Mouse (Mus musculus): ENCODE results near the gene Lyrm9. TPM values are rescaled to one million over a fixed set of nuclear protein-coding genes. Genes with fewer than 3 reads are reported as not detected.

Lyrm9 gene
- 12.9 and 16.5 TPM in 2 replicates for polyA plus RNA-seq (2015; fragmentation: Nextera tagmentation; extraction: Ambion mirVana)

DNA sequence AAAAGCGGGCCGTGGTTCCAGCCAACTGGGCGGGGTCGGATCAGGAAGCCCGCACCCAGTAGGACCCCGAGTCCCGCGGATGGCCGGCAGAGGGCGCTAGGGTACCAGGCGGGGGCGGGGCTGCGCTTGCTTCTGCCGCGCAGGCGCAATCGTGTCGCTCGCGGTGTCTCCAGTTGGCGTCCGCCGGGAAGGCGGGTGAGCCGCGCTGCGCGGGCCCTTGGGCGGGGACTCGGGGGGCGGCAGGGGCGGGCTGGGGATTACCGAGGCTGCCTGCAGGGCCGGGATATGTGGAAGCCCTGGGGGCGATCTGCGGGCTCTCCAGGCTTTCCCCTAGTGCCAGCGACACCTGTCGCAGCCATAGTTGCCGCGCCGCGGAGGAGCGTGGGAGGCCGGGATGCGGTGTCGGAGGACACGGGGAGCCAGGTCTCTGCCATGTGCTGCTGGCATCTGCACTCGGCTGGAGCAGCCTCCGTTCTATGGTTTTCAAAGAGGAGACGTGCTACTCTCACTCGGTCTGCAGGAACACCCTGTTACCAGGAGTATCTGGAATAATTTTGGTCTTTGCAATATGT, at the start of gene Lyrm9:
Lyrm9 (plus strand) TSS at position 143 of the 572 bp plus-strand sequence.
- peak; percentile 99 for TF ChIP-seq CTCF (IDR thresholded peaks at IDR 0.05; ENCODE audit: low read depth)
- TF ChIP-seq EP300 (IDR thresholded peaks at IDR 0.05; ENCODE audit: low read depth), result no peak
- peaks cover 22% of the 10 kb centered on the region for H3K4me1 ChIP-seq (ENCODE audit: insufficient read depth)
- WGBS (ENCODE audit: insufficient replicate concordance), result 0% methylated on average over 34 of the region's 51 CpGs
- H3K4me2 ChIP-seq (ENCODE audit: low read depth, low read length), result peak within 1 kb of the TSS; percentile 87
- H3K36me3 ChIP-seq (replicated peaks; ENCODE audit: insufficient read depth, low read length), result no peaks in the 10 kb centered on the region
- no peaks in the 10 kb centered on the region for H3K27me3 ChIP-seq (ENCODE audit: insufficient read depth, low read length)
- ATAC-seq (peak; percentile 90), DNase-seq (peak; percentile 99)
- 0 out of 2 replicates have a peak within 1 kb of the TSS, but pooled peaks have one; percentile 42 for H3K27ac ChIP-seq (ENCODE audit: low read depth)
- no peaks in the 10 kb centered on the region for H3K9me3 ChIP-seq (ENCODE audit: low read length)
- peak within 1 kb of the TSS; percentile 75 for H3K4me3 ChIP-seq (ENCODE audit: low read depth, low read length)
- peak within 1 kb of the TSS; percentile 80 for H3K9ac ChIP-seq (replicated peaks)

DNA sequence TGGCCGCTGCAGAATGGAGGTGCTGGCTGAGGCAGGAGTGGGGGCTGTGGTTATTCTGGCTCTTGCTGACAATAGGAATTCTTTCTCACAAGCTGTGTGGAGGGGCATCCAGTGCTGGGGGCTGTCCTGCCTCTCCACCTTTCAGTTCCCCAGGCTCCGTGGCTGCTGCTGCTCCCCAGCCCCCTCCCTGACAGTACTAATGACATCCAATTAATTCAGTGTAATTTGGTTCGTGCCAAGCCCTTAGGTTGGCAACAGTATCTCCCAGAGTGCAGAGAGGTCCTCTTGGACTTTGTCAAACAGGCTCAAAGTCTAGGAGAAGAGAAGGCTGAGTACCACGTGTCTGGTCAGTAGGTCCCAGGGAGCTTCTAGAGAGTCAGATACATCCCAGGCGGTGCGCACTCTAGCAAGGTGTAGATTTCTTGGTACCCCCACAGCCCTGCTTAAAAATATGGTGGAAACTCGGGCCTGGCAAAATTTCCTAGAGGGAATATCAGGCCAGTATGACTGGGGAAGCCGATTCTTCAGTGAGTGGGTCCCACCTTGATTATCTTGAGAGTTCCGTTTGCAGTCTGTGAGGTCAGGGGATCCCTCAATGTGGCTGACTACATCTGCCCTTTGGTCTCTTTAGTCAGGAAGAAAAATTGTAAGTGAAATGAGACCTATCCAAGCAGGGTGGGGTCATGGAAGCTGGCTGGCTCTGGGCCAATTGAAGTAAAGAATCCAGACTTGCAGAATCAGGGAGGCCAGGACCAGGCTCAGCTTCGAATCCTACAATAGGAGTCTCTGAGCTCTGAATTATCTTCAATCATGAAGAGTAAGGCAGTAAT, 48.3 kb upstream of the Lyrm9 start:
- Histone ChIP-seq H3K27ac (ENCODE audit: low read depth) (no peak overlapping the region), H3K9me3 (ENCODE audit: low read length) (no peaks in the 10 kb centered on the region), H3K9ac (replicated peaks) (no peak overlapping the region), H3K4me1 (ENCODE audit: insufficient read depth) (no peaks in the 10 kb centered on the region), H3K36me3 (replicated peaks; ENCODE audit: insufficient read depth, low read length) (no peaks in the 10 kb centered on the region), H3K4me3 (ENCODE audit: low read depth, low read length) (no peak overlapping the region), H3K4me2 (ENCODE audit: low read depth, low read length) (no peak overlapping the region), H3K27me3 (ENCODE audit: insufficient read depth, low read length) (no peaks in the 10 kb centered on the region)
- DNase-seq, result no peak
- 65% methylated on average over 10 of the region's 10 CpGs for WGBS (ENCODE audit: insufficient replicate concordance)
- ATAC-seq, result no peak
- TF ChIP-seq EP300 (IDR thresholded peaks at IDR 0.05; ENCODE audit: low read depth) (no peak), CTCF (IDR thresholded peaks at IDR 0.05; ENCODE audit: low read depth) (no peak)

DNA sequence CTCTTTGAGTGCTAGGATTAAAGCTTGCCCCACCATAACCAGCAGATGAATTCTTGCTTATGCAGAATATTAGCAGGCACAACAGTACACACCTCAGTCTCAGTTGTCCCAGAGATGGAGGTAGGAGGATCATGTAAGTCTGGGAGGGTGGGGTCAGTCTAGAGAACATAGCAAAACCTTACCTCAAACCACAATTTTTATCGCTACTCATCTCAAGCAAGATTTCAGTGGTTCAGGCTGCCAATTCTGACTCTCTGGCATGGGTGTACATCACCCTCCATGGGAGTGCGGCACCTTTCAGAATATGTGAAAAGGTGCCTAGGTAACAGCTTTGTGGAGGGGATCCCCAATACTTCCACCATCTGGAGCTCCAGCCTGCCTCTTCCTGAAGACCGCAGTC, 46.4 kb upstream of the Lyrm9 start:
- Histone ChIP-seq H3K4me1 (ENCODE audit: insufficient read depth) (no peaks in the 10 kb centered on the region), H3K4me2 (ENCODE audit: low read depth, low read length) (no peak overlapping the region), H3K36me3 (replicated peaks; ENCODE audit: insufficient read depth, low read length) (no peaks in the 10 kb centered on the region), H3K4me3 (ENCODE audit: low read depth, low read length) (no peak overlapping the region), H3K9me3 (ENCODE audit: low read length) (no peaks in the 10 kb centered on the region), H3K9ac (replicated peaks) (no peak overlapping the region), H3K27me3 (ENCODE audit: insufficient read depth, low read length) (no peaks in the 10 kb centered on the region), H3K27ac (ENCODE audit: low read depth) (no peak overlapping the region)
- DNase-seq (no peak), ATAC-seq (no peak)
- 80% methylated on average over 3 of the region's 3 CpGs for WGBS (ENCODE audit: insufficient replicate concordance)
- TF ChIP-seq EP300 (IDR thresholded peaks at IDR 0.05; ENCODE audit: low read depth), result no peak
- no peak for TF ChIP-seq CTCF (IDR thresholded peaks at IDR 0.05; ENCODE audit: low read depth)

DNA sequence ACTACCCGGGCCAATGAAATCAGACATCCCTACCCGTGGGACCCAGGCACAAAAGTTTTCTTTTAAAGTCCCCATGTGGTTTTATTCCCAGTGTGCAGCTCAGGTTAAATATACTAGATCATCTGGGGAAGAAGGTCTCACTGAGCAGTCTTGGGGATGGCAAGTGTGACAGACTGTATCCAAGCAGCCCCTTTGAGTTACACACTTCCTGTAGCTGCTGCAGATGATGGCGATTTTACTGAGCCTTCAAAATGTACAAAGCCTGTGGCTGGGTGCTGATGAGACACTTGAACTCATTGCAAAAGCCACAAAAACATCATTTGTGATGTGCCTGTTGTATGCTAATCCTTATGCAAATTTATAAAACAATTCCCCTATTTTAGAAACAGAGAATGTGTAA, 45.8 kb upstream of the Lyrm9 start:
- 65% methylated on average over 3 of the region's 3 CpGs for WGBS (ENCODE audit: insufficient replicate concordance)
- no peaks in the 10 kb centered on the region for H3K36me3 ChIP-seq (replicated peaks; ENCODE audit: insufficient read depth, low read length)

DNA sequence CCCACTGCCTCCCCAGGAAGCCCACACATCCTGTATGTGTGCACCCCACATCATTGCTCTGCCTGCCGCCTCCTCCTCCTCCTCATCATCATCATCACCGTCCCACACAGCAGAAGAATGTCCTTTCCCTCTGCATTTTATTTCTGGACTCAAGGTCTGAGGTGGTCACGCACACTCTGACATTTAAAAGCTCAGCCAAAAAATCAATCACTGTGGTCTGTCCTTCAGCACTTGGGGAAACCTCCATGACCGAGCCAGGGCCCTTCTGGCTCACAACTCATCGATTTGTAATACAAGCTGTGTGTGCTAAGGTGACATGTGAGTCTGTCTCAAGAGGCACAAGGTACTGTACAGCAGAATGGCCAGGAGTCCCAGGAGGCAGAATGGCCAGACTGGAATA, 44.1 kb upstream of the Lyrm9 start:
- no peak for DNase-seq
- TF ChIP-seq CTCF (IDR thresholded peaks at IDR 0.05; ENCODE audit: low read depth), result no peak
- no peak for TF ChIP-seq EP300 (IDR thresholded peaks at IDR 0.05; ENCODE audit: low read depth)
- 62% methylated on average over 5 of the region's 5 CpGs for WGBS (ENCODE audit: insufficient replicate concordance)

More for the DNA sequence above, 45.8 kb upstream of the Lyrm9 start:
- Histone ChIP-seq H3K27me3 (ENCODE audit: insufficient read depth, low read length) (no peaks in the 10 kb centered on the region), H3K9ac (replicated peaks) (no peak overlapping the region), H3K4me3 (ENCODE audit: low read depth, low read length) (no peak overlapping the region), H3K27ac (ENCODE audit: low read depth) (no peak overlapping the region), H3K9me3 (ENCODE audit: low read length) (no peaks in the 10 kb centered on the region), H3K4me1 (ENCODE audit: insufficient read depth) (no peaks in the 10 kb centered on the region), H3K4me2 (ENCODE audit: low read depth, low read length) (no peak overlapping the region)
- no peak for DNase-seq
- no peak for TF ChIP-seq CTCF (IDR thresholded peaks at IDR 0.05; ENCODE audit: low read depth)
- TF ChIP-seq EP300 (IDR thresholded peaks at IDR 0.05; ENCODE audit: low read depth), result no peak
- ATAC-seq, result no peak

DNA sequence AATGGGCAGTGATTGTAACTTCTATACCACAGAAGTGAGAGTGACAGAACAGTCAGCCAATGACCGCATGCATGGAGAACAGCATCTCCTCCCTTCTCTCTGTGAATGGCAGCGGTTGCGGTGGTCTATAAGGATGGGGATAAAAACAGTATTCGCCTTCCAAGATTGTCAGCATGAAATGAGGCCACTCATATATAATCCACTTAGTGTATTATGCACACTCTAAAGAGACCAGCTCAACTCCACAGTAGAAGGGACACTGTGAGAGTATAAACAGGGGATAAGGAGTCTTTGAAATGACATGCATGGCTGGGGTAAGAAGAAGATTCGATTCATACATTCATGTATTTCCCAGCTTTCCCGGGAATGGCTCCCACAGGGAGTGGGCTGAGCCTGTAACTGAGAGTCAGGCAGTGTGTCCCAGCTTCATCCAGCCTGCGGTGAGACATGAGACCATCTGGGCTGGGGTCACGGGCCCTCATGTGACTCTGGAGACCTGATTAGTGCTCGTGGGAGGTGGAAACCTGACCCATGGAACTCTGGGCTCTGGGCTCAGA, 43.5 kb upstream of the Lyrm9 start:
- Histone ChIP-seq H3K27ac (ENCODE audit: low read depth) (no peak overlapping the region), H3K9me3 (ENCODE audit: low read length) (no peaks in the 10 kb centered on the region), H3K9ac (replicated peaks) (no peak overlapping the region), H3K4me3 (ENCODE audit: low read depth, low read length) (no peak overlapping the region), H3K4me2 (ENCODE audit: low read depth, low read length) (no peak overlapping the region), H3K36me3 (replicated peaks; ENCODE audit: insufficient read depth, low read length) (no peaks in the 10 kb centered on the region), H3K27me3 (ENCODE audit: insufficient read depth, low read length) (no peaks in the 10 kb centered on the region), H3K4me1 (ENCODE audit: insufficient read depth) (no peaks in the 10 kb centered on the region)
- WGBS (ENCODE audit: insufficient replicate concordance), result 75% methylated on average over 9 of the region's 9 CpGs
- ATAC-seq (no peak), DNase-seq (no peak)
- TF ChIP-seq CTCF (IDR thresholded peaks at IDR 0.05; ENCODE audit: low read depth) (no peak), EP300 (IDR thresholded peaks at IDR 0.05; ENCODE audit: low read depth) (no peak)

More for the DNA sequence above, 44.1 kb upstream of the Lyrm9 start:
- Histone ChIP-seq H3K36me3 (replicated peaks; ENCODE audit: insufficient read depth, low read length) (no peaks in the 10 kb centered on the region), H3K4me1 (ENCODE audit: insufficient read depth) (no peaks in the 10 kb centered on the region), H3K9ac (replicated peaks) (no peak overlapping the region), H3K27me3 (ENCODE audit: insufficient read depth, low read length) (no peaks in the 10 kb centered on the region), H3K27ac (ENCODE audit: low read depth) (no peak overlapping the region), H3K4me2 (ENCODE audit: low read depth, low read length) (no peak overlapping the region), H3K9me3 (ENCODE audit: low read length) (no peaks in the 10 kb centered on the region), H3K4me3 (ENCODE audit: low read depth, low read length) (no peak overlapping the region)
- no peak for ATAC-seq
